ENCODE assay signal across 18 mouse cellular contexts in genomic region chr4:130009043-130009442, GRCm38 (mm10). TPM values are rescaled to one million over a fixed set of nuclear protein-coding genes. Genes with fewer than 3 reads are reported as not detected.
DNase-seq lines count a peak whose midpoint lies in the region; ATAC-seq and TF ChIP-seq lines count a peak whose summit lies in the region.
"Had no signal": no experiment of that assay in that cellular context is flagged by ENCODE, and none has a peak within 500 bp of the region (broad histone marks: within the 10 kb centered on the region; RNA-seq: fewer than 3 reads in every experiment).

No protein-coding gene starts in this region.

- WGBS in cerebellum, adult 2 months = 35% methylated on average over 14 of the region's 14 CpGs

- no peaks in the 10 kb centered on the region for H3K27me3 ChIP-seq in cerebellum, adult 2 months (ENCODE audit: control insufficient read depth, insufficient read depth, low read length)
- H3K27me3 ChIP-seq: hindbrain, embryonic 15.5 days had no signal

- no peak for TF ChIP-seq POLR2A in cerebellum, adult 2 months (IDR thresholded peaks at IDR 0.05; ENCODE audit: borderline replicate concordance, insufficient read depth, low read length)

- H3K4me3 ChIP-seq in cerebellum, adult 2 months (replicated peaks; ENCODE audit: insufficient read depth, low read depth, low read length) = no peak overlapping the region
- no peak overlapping the region for H3K4me3 ChIP-seq in layer of hippocampus, adult 2 months
- H3K4me3 ChIP-seq: embryonic facial prominence, embryonic 10.5 days; heart, embryonic 13.5 days; hindbrain, embryonic 15.5 days had no signal

- peak; percentile 57 to 63 for DNase-seq in cerebellum, adult 2 months
- no peak for DNase-seq in cerebellum, adult 11 months
- no peak for DNase-seq in layer of hippocampus, adult 2 months (ENCODE audit: low spot score in 2 of 2)
- DNase-seq in layer of hippocampus, postnatal 14 days (ENCODE audit: low spot score in 2 of 2) = no peak
- DNase-seq in cerebellum, postnatal 10 days = peak; percentile 59 to 69
- peak; percentile 49 to 61 for DNase-seq in cerebellum, postnatal 36 days
- DNase-seq: adrenal gland, adult 2 months; adrenal gland, postnatal 25 days; gastrocnemius, postnatal 14 days; heart, postnatal 36 days; kidney, adult 2 months had no signal

- peaks cover 38% of the 10 kb centered on the region for H3K4me1 ChIP-seq in cerebellum, adult 2 months (ENCODE audit: control insufficient read depth, insufficient read depth, low read length)

- no peak overlapping the region for H3K27ac ChIP-seq in cerebellum, adult 2 months (ENCODE audit: insufficient read depth, low read length)
- peak overlapping the region; percentile 84 for H3K27ac ChIP-seq in layer of hippocampus, adult 2 months
- H3K27ac ChIP-seq: embryonic facial prominence, embryonic 10.5 days; heart, embryonic 13.5 days; hindbrain, embryonic 15.5 days had no signal

- TF ChIP-seq CTCF in cerebellum, adult 2 months (IDR thresholded peaks at IDR 0.05; ENCODE audit: borderline replicate concordance, insufficient read depth, low read depth, low read length) = no peak
- TF ChIP-seq CTCF in layer of hippocampus, adult 2 months (conservative IDR thresholded peaks at IDR 0.05) = no peak

- ATAC-seq in granulocyte monocyte progenitor cell, adult 5-6 weeks (replicated peaks; ENCODE audit: poor library complexity, severe bottlenecking) = no peak
- ATAC-seq: forebrain, embryonic 14.5 days; intestine, embryonic 16.5 days had no signal

RNA-seq across cellular contexts. Expression of gene Adgrb2, which starts 24.4 kb away (rescaled TPM):
- 116 and 130 TPM in 2 replicates for polyA plus RNA-seq in cerebellum, adult 2 months (2012; rRNA removed)
- total RNA-seq in layer of hippocampus, adult 2 months (2021) = 100 to 1,000 TPM; 549 to 563 TPM
- 100 to 1,000 TPM; 451 to 472 TPM for total RNA-seq in layer of hippocampus, postnatal 14 days (2021)
- total RNA-seq in granulocyte monocyte progenitor cell, adult 5-6 weeks (2014; fragmentation: Nextera tagmentation) = not detected in 2 replicates
- total RNA-seq in granulocyte monocyte progenitor cell, adult 5-6 weeks (2017) = 0.13 TPM in 1 of 2 replicates, not detected in the other

RNA-seq across cellular contexts. Expression of gene Col16a1, which starts 38.6 kb away (rescaled TPM):
- polyA plus RNA-seq in cerebellum, adult 2 months (2012; rRNA removed) = 36.4 and 44.3 TPM in 2 replicates
- total RNA-seq in layer of hippocampus, adult 2 months (2021) = 10 to 100 TPM; 14.5 to 15.2 TPM
- total RNA-seq in layer of hippocampus, postnatal 14 days (2021) = 10 to 100 TPM; 11.4 to 16.2 TPM
- total RNA-seq in granulocyte monocyte progenitor cell, adult 5-6 weeks (2014; fragmentation: Nextera tagmentation) = 0.21 TPM in 1 of 2 replicates, not detected in the other
- total RNA-seq in granulocyte monocyte progenitor cell, adult 5-6 weeks (2017) = 0.52 and 1.9 TPM in 2 replicates
- total RNA-seq: CH12.LX had no signal

Comparison
In these comparisons a context has a peak if more than half of its experiments do, and no peak if none do; other contexts are left out.
1. DNase-seq: peak in cerebellum, adult 2 months (2 of 2), cerebellum, postnatal 10 days (2 of 2) and cerebellum, postnatal 36 days (2 of 2); none in cerebellum, adult 11 months (single experiment), layer of hippocampus, adult 2 months (0 of 2) and layer of hippocampus, postnatal 14 days (0 of 2).
2. RNA of gene Adgrb2, which starts 24.4 kb away (total RNA-seq): 549 to 563 TPM in layer of hippocampus, adult 2 months and 451 to 472 TPM in layer of hippocampus, postnatal 14 days; 0.13 TPM in granulocyte monocyte progenitor cell, adult 5-6 weeks; every median in the first group is over 100 times any median in the second.
3. RNA of gene Col16a1, which starts 38.6 kb away (total RNA-seq): 11.4 to 16.2 TPM in layer of hippocampus, postnatal 14 days and 14.5 to 15.2 TPM in layer of hippocampus, adult 2 months; 0.21 to 1.9 TPM in granulocyte monocyte progenitor cell, adult 5-6 weeks; every median in the first group is over 4 times any median in the second.